Mouse (Mus musculus): ENCODE results near the gene 1500009C09Rik. TPM values are rescaled to one million over a fixed set of nuclear protein-coding genes. Genes with fewer than 3 reads are reported as not detected.
A peak's percentile ranks its signal among the peaks of the same experiment; 100 is the strongest.

Gene 1500009C09Rik
- 0.10 TPM in 1 of 2 replicates, not detected in the other for polyA plus RNA-seq (2015; fragmentation: Nextera tagmentation; extraction: Ambion mirVana)

- ATAC-seq (replicated peaks; ENCODE audit: low FRiP score): no peak
- WGBS: 86% methylated on average over 6 of the region's 6 CpGs
- Histone ChIP-seq H3K9ac (no peak within 1 kb of the TSS), H3K27me3 (0 out of 2 replicates have a peak, but pooled peaks cover 7% of the 10 kb centered on the region), H3K36me3 (no peaks in the 10 kb centered on the region), H3K4me1 (no peaks in the 10 kb centered on the region), H3K9me3 (replicated peaks) (no peaks in the 10 kb centered on the region), H3K4me3 (replicated peaks) (no peak within 1 kb of the TSS), H3K4me2 (no peak within 1 kb of the TSS), H3K27ac (no peak within 1 kb of the TSS)
These were observed at the start of gene 1500009C09Rik for GRCm38 (mm10) chr15:82252097-82252496. 1500009C09Rik (plus strand) TSS chr15:82252397.

- Histone ChIP-seq H3K27me3 (peaks cover 33% of the 10 kb centered on the region), H3K9me3 (replicated peaks) (no peaks in the 10 kb centered on the region), H3K36me3 (peaks cover 84% of the 10 kb centered on the region), H3K4me1 (peaks cover 18% of the 10 kb centered on the region), H3K9ac (no peak overlapping the region), H3K4me2 (no peak overlapping the region), H3K4me3 (replicated peaks) (no peak overlapping the region), H3K27ac (no peak overlapping the region)
- no peak for ATAC-seq (replicated peaks; ENCODE audit: low FRiP score)
- 95% methylated on average over 10 of the region's 10 CpGs for WGBS
These were observed 49.1 kb upstream of the 1500009C09Rik start for GRCm38 (mm10) chr15:82203090-82203489.

GRCm38 (mm10) chr15:82203611-82204351 lies 48.4 kb upstream of the 1500009C09Rik start:
- Histone ChIP-seq H3K9me3 (replicated peaks) (no peaks in the 10 kb centered on the region), H3K27me3 (peaks cover 40% of the 10 kb centered on the region), H3K9ac (no peak overlapping the region), H3K4me1 (peaks cover 18% of the 10 kb centered on the region), H3K4me2 (no peak overlapping the region), H3K27ac (no peak overlapping the region), H3K4me3 (replicated peaks) (no peak overlapping the region), H3K36me3 (peaks cover 77% of the 10 kb centered on the region)
- no peak for ATAC-seq (replicated peaks; ENCODE audit: low FRiP score)
- 82% methylated on average over 20 of the region's 20 CpGs for WGBS

- peaks cover 66% of the 10 kb centered on the region for H3K36me3 ChIP-seq
These were observed 47.4 kb upstream of the 1500009C09Rik start for GRCm38 (mm10) chr15:82204680-82205371.

GRCm38 (mm10) chr15:82206365-82207104 lies 45.7 kb upstream of the 1500009C09Rik start:
- H3K27me3 ChIP-seq: peaks cover 68% of the 10 kb centered on the region
- WGBS: 66% methylated on average over 9 of the region's 9 CpGs
- no peak overlapping the region for H3K4me3 ChIP-seq (replicated peaks)
- no peaks in the 10 kb centered on the region for H3K9me3 ChIP-seq (replicated peaks)
- no peak overlapping the region for H3K27ac ChIP-seq
- H3K9ac ChIP-seq: no peak overlapping the region
- H3K4me2 ChIP-seq: no peak overlapping the region
- H3K36me3 ChIP-seq: peaks cover 50% of the 10 kb centered on the region
- peaks cover 29% of the 10 kb centered on the region for H3K4me1 ChIP-seq
- no peak for ATAC-seq (replicated peaks; ENCODE audit: low FRiP score)

More at GRCm38 (mm10) chr15:82204680-82205371, 47.4 kb upstream of the 1500009C09Rik start:
- no peak for ATAC-seq (replicated peaks; ENCODE audit: low FRiP score)
- peaks cover 18% of the 10 kb centered on the region for H3K4me1 ChIP-seq
- H3K9ac ChIP-seq: no peak overlapping the region
- H3K9me3 ChIP-seq (replicated peaks): no peaks in the 10 kb centered on the region
- H3K4me2 ChIP-seq: no peak overlapping the region
- no peak overlapping the region for H3K27ac ChIP-seq
- H3K27me3 ChIP-seq: peaks cover 50% of the 10 kb centered on the region
- no peak overlapping the region for H3K4me3 ChIP-seq (replicated peaks)
- 53% methylated on average over 10 of the region's 10 CpGs for WGBS

GRCm38 (mm10) chr15:82207105-82207459 lies 45.1 kb upstream of the 1500009C09Rik start:
- H3K4me1 ChIP-seq: peaks cover 34% of the 10 kb centered on the region
- no peaks in the 10 kb centered on the region for H3K9me3 ChIP-seq (replicated peaks)
- WGBS: 13% methylated on average over 34 of the region's 34 CpGs
- H3K36me3 ChIP-seq: peaks cover 45% of the 10 kb centered on the region
- H3K27me3 ChIP-seq: peaks cover 73% of the 10 kb centered on the region
- H3K9ac ChIP-seq: 0 out of 2 replicates have a peak overlapping the region, but pooled peaks have one; percentile 17
- ATAC-seq (replicated peaks; ENCODE audit: low FRiP score): no peak
- H3K4me3 ChIP-seq (replicated peaks): peak overlapping the region; percentile 12; the same call in 1 of the 2 replicates
- peak overlapping the region; percentile 35 for H3K4me2 ChIP-seq
- no peak overlapping the region for H3K27ac ChIP-seq

- Histone ChIP-seq H3K36me3 (peaks cover 40% of the 10 kb centered on the region), H3K27ac (no peak overlapping the region), H3K27me3 (peaks cover 79% of the 10 kb centered on the region), H3K4me2 (peak overlapping the region; percentile 35), H3K9ac (no peak overlapping the region), H3K4me3 (replicated peaks) (peak overlapping the region; percentile 12; the same call in 1 of the 2 replicates), H3K9me3 (replicated peaks) (no peaks in the 10 kb centered on the region), H3K4me1 (peaks cover 40% of the 10 kb centered on the region)
- WGBS: 20% methylated on average over 30 of the region's 30 CpGs
- no peak for ATAC-seq (replicated peaks; ENCODE audit: low FRiP score)
These were observed 44.5 kb upstream of the 1500009C09Rik start for GRCm38 (mm10) chr15:82207504-82208219.

GRCm38 (mm10) chr15:82208307-82208706 lies 43.9 kb upstream of the 1500009C09Rik start:
- Histone ChIP-seq H3K4me2 (no peak overlapping the region), H3K9ac (no peak overlapping the region), H3K4me1 (peaks cover 47% of the 10 kb centered on the region), H3K4me3 (replicated peaks) (no peak overlapping the region), H3K9me3 (replicated peaks) (no peaks in the 10 kb centered on the region), H3K27me3 (peaks cover 85% of the 10 kb centered on the region), H3K36me3 (peaks cover 34% of the 10 kb centered on the region), H3K27ac (no peak overlapping the region)
- WGBS: 85% methylated on average over 8 of the region's 8 CpGs
- no peak for ATAC-seq (replicated peaks; ENCODE audit: low FRiP score)

GRCm38 (mm10) chr15:82209295-82210050 lies 42.7 kb upstream of the 1500009C09Rik start:
- peaks cover 48% of the 10 kb centered on the region for H3K4me1 ChIP-seq
- ATAC-seq (replicated peaks; ENCODE audit: low FRiP score): no peak
- 81% methylated on average over 13 of the region's 13 CpGs for WGBS
- no peak overlapping the region for H3K4me3 ChIP-seq (replicated peaks)
- H3K27ac ChIP-seq: no peak overlapping the region
- H3K4me2 ChIP-seq: no peak overlapping the region
- peaks cover 22% of the 10 kb centered on the region for H3K36me3 ChIP-seq
- H3K9ac ChIP-seq: no peak overlapping the region
- H3K27me3 ChIP-seq: peaks cover 95% of the 10 kb centered on the region
- no peaks in the 10 kb centered on the region for H3K9me3 ChIP-seq (replicated peaks)

GRCm38 (mm10) chr15:82210801-82211200 lies 41.4 kb upstream of the 1500009C09Rik start:
- WGBS: 41% methylated on average over 1 of the region's 1 CpGs
- ATAC-seq (replicated peaks; ENCODE audit: low FRiP score): no peak
- no peaks in the 10 kb centered on the region for H3K9me3 ChIP-seq (replicated peaks)

GRCm38 (mm10) chr15:82211281-82211680 lies 40.9 kb upstream of the 1500009C09Rik start:
- Histone ChIP-seq H3K27ac (no peak overlapping the region), H3K27me3 (peaks cover 98% of the 10 kb centered on the region), H3K36me3 (peaks cover 5% of the 10 kb centered on the region; the same call in 1 of the 2 replicates), H3K4me2 (peak overlapping the region; percentile 90), H3K4me3 (replicated peaks) (peak overlapping the region; percentile 53), H3K9ac (no peak overlapping the region; the same call in 1 of the 2 replicates), H3K9me3 (replicated peaks) (no peaks in the 10 kb centered on the region), H3K4me1 (peaks cover 47% of the 10 kb centered on the region)
- WGBS: 4% methylated on average over 11 of the region's 11 CpGs
- ATAC-seq (replicated peaks; ENCODE audit: low FRiP score): no peak

More at GRCm38 (mm10) chr15:82210801-82211200, 41.4 kb upstream of the 1500009C09Rik start:
- H3K4me1 ChIP-seq: peaks cover 48% of the 10 kb centered on the region
- H3K27me3 ChIP-seq: peaks cover 98% of the 10 kb centered on the region
- H3K4me3 ChIP-seq (replicated peaks): no peak overlapping the region
- H3K4me2 ChIP-seq: 0 out of 2 replicates have a peak overlapping the region, but pooled peaks have one; percentile 90
- H3K9ac ChIP-seq: no peak overlapping the region
- H3K36me3 ChIP-seq: peaks cover 9% of the 10 kb centered on the region; the same call in 1 of the 2 replicates
- no peak overlapping the region for H3K27ac ChIP-seq
